In the genomic region with DNA sequence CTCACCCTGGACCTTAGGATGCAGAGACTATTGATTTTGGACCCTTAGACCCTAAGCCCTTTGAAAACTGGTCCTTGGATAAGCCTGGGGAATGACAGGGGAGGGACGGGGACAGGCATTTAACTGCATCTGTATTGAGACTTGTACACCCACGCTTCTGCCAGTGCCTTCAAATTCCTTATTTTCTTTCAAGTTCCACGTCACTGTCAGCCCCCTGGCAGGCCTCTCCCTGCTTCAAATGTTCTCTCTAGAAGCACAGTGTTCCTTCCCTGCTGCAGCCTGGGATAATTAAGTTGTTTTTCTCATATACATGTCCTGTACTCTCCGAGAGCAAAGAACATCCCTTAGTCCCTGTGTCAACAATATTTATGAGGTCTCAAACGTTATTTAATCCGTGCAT, we compare ENCODE assay signal across 10 mouse cellular contexts.
"Had no signal": no experiment of that assay in that cellular context is flagged by ENCODE, and none has a peak within 500 bp of the region (broad histone marks: within the 10 kb centered on the region; RNA-seq: fewer than 3 reads in every experiment).

No protein-coding gene starts in this region.

- H3K9me3 ChIP-seq: liver, embryonic 13.5 days had no signal

- H3K9ac ChIP-seq: liver, embryonic 13.5 days had no signal

- H3K27me3 ChIP-seq: liver, embryonic 13.5 days had no signal

- H3K4me3 ChIP-seq: liver, embryonic 13.5 days had no signal

- DNase-seq: kidney, adult 2 months; kidney, postnatal 10 days; kidney, postnatal 36 days; liver, embryonic 13.5 days; lung, adult 2 months; lung, postnatal 14 days; lung, postnatal 4 days; thymus, adult 18-20 months; thymus, postnatal 36 days had no signal

- ATAC-seq: intestine, postnatal 0 days had no signal

- H3K27ac ChIP-seq: liver, embryonic 13.5 days had no signal

- H3K4me2 ChIP-seq: liver, embryonic 13.5 days had no signal
